Mouse (Mus musculus): ENCODE measurements at regions not wholly inside any gene's neighbourhood (a gene's known extent, or its start where the extent isn't known, plus 50 kb on each side); places are given as distances from the start of the nearest gene placed in this dataset.

DNA sequence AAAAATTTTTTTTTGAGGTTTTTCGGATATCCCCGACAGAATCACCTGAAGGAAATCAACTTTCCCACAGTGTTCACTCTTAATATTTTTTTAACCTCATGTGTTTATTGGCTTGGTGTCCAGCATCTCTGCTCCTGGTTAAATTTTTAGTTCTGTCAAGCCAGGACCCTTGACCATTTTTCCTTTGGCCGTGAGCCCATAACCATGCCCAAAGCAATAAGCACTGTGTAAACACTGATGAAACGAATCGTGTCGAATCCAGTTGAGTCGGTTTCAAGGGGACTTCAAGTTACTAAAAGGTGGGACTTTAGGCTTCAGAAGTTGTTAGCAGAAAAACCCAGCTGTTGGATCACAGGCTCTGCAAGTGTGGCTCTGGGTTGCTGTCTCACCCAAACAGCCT lies 117.0 kb upstream of the Spdye4c start:
- DNase-seq (ENCODE audit: low spot score), result no peak

DNA sequence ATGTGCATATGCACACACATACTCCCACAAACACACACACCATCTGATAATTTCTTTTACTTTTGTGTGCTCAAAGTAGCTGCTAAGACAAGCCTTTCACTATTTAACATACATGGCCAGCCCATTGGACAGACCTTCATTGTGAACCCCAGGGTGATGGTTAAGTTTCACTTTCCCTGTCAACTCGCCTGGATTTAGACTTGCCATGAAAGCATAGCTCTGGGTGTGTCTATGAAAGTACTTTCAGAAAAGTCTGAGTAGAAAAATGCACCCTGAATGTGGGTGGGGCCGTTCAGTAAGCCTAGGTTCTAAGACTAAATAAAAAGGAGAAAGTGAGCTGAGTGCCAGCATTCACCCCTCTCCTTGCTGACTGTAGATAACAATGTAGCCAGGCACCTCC lies 113.8 kb upstream of the Spdye4c start:
- no peak for DNase-seq (ENCODE audit: low spot score)

DNA sequence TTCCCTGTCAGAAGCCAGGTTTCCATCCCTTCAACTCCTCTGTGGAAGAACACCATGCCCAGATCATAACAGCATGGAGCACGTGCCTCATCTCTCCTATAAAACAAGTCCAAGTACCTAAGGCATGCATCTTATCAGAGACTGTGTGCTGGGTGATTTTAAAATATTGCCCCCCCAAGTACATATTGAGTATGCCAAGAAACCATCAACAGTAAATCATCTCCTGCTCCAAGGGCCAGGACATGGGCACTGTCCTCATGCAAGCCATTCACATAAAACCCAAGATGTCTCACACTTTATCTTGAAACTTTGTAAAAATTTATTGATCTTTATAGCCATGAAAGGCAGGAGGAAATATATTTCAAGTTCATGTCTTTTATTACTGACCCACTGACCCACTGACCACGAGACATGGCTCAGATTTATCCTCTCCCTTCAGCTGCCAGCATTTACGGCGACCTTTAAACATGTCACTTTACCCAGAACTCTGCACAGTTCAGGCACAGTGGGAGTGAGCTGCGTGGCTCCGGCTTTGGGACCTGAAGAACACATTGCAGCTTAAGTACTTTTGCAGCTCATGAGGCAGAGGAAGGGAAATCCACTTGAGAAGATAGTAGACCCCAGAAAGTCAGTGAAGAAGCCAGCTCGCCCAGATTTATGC lies 99.7 kb upstream of the Spdye4c start:
- DNase-seq (ENCODE audit: low spot score), result no peak

GRCm38 (mm10) chr2:128493871-128494270 lies 97.1 kb upstream of the Spdye4c start:
- no peak for DNase-seq (ENCODE audit: low spot score)

GRCm38 (mm10) chr2:128497891-128498290 lies 93.1 kb upstream of the Spdye4c start:
- no peak for DNase-seq (ENCODE audit: low spot score)

- no peak for DNase-seq (ENCODE audit: low spot score)
These were observed 92.4 kb upstream of the Spdye4c start for GRCm38 (mm10) chr2:128498611-128499010.

- no peak for DNase-seq (ENCODE audit: low spot score)
These were observed 91.3 kb upstream of the Spdye4c start for GRCm38 (mm10) chr2:128499575-128500184.

DNA sequence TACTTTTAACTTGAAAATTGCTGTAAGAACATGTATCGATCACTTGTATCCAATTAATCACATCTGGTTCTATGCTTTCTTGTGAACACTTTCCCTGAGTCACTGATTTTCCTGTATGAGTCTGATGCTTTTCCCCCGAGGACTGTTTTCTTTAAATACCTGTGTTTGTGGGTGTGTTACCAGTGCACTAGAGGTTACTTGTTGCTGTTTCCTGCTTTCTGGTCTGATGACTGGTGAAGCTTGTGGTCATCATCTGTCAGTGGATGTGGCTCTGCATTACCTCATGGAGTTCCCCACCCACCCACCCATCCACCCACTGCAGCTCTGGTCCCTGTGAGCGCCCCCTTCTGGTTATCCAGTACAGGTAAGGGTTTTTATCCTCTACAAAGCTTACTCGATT lies 88.3 kb upstream of the Spdye4c start:
- no peak for DNase-seq (ENCODE audit: low spot score)

DNA sequence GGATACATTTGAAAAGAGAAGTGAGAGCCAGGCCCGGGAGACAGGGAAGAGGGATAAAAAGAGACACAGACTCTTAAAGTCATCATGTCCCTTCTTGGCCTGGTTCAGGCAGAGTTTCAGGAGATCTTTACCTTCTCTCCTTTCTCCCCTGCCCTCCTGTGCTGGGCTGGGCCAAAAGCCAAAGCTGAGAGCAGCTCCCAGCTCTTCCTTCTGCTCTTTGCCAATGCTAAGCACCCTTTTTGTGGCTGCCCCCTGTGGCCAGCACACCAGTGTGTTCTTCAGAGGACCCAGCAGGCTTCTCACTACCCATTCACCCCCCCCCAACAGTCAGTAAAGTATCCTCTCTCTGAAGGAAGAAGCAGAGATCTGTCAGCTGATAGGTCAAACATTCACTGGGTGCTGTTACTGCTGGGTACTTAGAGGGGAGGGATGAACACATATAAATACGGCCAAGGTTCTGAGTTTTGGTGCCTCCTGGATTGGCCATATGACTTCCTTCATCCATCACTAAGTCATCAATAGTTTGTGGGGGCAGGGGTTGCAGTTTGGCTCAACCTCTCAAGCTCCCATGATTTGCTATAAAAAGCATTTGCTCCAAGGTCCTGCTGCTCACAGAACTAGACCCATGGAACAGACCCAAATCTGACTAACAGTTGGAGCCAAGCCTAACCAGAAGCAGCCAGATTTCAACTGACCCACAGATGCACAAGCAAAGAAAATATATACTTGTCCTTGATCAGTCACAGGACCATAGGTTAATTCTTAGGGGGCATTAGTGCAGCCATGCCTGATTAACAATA lies 87.7 kb upstream of the Spdye4c start:
- no peak for DNase-seq (ENCODE audit: low spot score)

- peak; percentile 15 for DNase-seq (ENCODE audit: low spot score)
These were observed 83.3 kb upstream of the Spdye4c start for GRCm38 (mm10) chr2:128507591-128508243.

- DNase-seq (ENCODE audit: low spot score), result no peak
These were observed 82.8 kb upstream of the Spdye4c start for GRCm38 (mm10) chr2:128508244-128508605.

- DNase-seq (ENCODE audit: low spot score), result no peak
These were observed 79.7 kb upstream of the Spdye4c start for GRCm38 (mm10) chr2:128511291-128511690.

GRCm38 (mm10) chr2:128512852-128513251 lies 78.2 kb upstream of the Spdye4c start:
- no peak for DNase-seq (ENCODE audit: low spot score)

- no peak for DNase-seq (ENCODE audit: low spot score)
These were observed 76.3 kb upstream of the Spdye4c start for GRCm38 (mm10) chr2:128514463-128515290.

GRCm38 (mm10) chr2:128515701-128516100 lies 75.3 kb upstream of the Spdye4c start:
- no peak for DNase-seq (ENCODE audit: low spot score)

- DNase-seq (ENCODE audit: low spot score), result no peak
These were observed 74.3 kb upstream of the Spdye4c start for GRCm38 (mm10) chr2:128516694-128517093.

DNA sequence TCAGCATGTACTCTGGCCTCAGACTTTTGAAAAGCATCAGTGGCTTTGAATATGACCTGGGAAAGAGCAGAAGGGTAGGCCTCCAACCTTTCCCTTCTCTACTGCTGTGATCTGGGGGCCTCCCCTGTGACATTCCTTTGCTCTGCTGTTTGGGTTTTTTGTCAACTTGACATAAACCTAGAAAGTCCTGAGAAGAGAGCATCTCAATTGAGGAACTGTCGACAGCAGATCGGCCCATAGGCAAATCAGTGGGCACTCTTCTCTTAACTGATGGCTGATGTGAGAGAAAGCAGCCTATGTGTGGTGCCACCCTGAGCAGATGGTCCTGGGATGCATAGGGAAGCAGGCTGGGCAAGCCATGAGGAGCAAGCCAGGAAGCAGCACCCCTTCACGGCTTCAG lies 72.9 kb upstream of the Spdye4c start:
- DNase-seq (ENCODE audit: low spot score), result no peak

- no peak for DNase-seq (ENCODE audit: low spot score)
These were observed 69.1 kb upstream of the Spdye4c start for GRCm38 (mm10) chr2:128521701-128522443.

GRCm38 (mm10) chr2:128523425-128524108 lies 67.4 kb upstream of the Spdye4c start:
- no peak for DNase-seq (ENCODE audit: low spot score)

- no peak for DNase-seq (ENCODE audit: low spot score)
These were observed 64.9 kb upstream of the Spdye4c start for GRCm38 (mm10) chr2:128526100-128526499.

All from urinary bladder, postnatal 25 days (tissue).